Mouse (Mus musculus) fibroblast of lung, adult 2 months (primary cell): Measurements from ENCODE around the gene Hoxd13.

Source experiments
- DNase-seq: peaks from one replicate; pipeline ENCODE4 v3.0.0-alpha.2; 2011; ENCODE audit warnings: low read depth

Hoxd13 gene

GRCm38 (mm10) chr2:74661685-74662084 is 6.4 kb upstream of the Hoxd13 start:
- DNase-seq = no peak

- DNase-seq = no peak
These were observed 4.7 kb upstream of the Hoxd13 start for GRCm38 (mm10) chr2:74663291-74663925.

GRCm38 (mm10) chr2:74666411-74666810 is 1.7 kb upstream of the Hoxd13 start:
- no peak for DNase-seq

- DNase-seq = no peak
These were observed 794 bp upstream of the Hoxd13 start for GRCm38 (mm10) chr2:74667191-74667841.

GRCm38 (mm10) chr2:74668370-74669229 is 490 bp downstream of the Hoxd13 start:
- DNase-seq = no peak

- no peak for DNase-seq
These were observed 1.1 kb downstream of the Hoxd13 start for GRCm38 (mm10) chr2:74669230-74669578.

- no peak for DNase-seq
These were observed 1.6 kb downstream of the Hoxd13 start for GRCm38 (mm10) chr2:74669650-74670235.

GRCm38 (mm10) chr2:74670632-74671188 is 2.6 kb downstream of the Hoxd13 start:
- no peak for DNase-seq

GRCm38 (mm10) chr2:74671847-74672246 is 3.7 kb downstream of the Hoxd13 start:
- DNase-seq = no peak

- DNase-seq = no peak
These were observed 4.6 kb downstream of the Hoxd13 start for GRCm38 (mm10) chr2:74672481-74673362.

GRCm38 (mm10) chr2:74673835-74674425 is 5.8 kb downstream of the Hoxd13 start:
- no peak for DNase-seq

- no peak for DNase-seq
These were observed 7.0 kb downstream of the Hoxd13 start, which contains the start of gene Hoxd12 for GRCm38 (mm10) chr2:74674881-74675665. Gene Hoxd12, plus strand, starts transcription at chr2:74675013.

- no peak for DNase-seq
These were observed 7.7 kb downstream of the Hoxd13 start for GRCm38 (mm10) chr2:74675666-74676282.

- DNase-seq = no peak
These were observed 8.4 kb downstream of the Hoxd13 start for GRCm38 (mm10) chr2:74676376-74677052.

GRCm38 (mm10) chr2:74677106-74677505 is 9.0 kb downstream of the Hoxd13 start:
- DNase-seq = no peak

GRCm38 (mm10) chr2:74678891-74679595 is 10.9 kb downstream of the Hoxd13 start, which contains the start of gene Hoxd11:
Gene Hoxd11, plus strand, starts transcription at chr2:74679557.
- DNase-seq = no peak

GRCm38 (mm10) chr2:74679596-74679971 is 11.5 kb downstream of the Hoxd13 start:
- DNase-seq = no peak

GRCm38 (mm10) chr2:74679980-74680379 is 11.9 kb downstream of the Hoxd13 start:
- no peak for DNase-seq
